Mouse (Mus musculus) kidney, adult 18-20 months (tissue): ENCODE data around the gene Ggta1.

Source experiments
- DNase-seq: peaks from one replicate; pipeline ENCODE4 v3.0.0; 2021

Ggta1 gene

DNA sequence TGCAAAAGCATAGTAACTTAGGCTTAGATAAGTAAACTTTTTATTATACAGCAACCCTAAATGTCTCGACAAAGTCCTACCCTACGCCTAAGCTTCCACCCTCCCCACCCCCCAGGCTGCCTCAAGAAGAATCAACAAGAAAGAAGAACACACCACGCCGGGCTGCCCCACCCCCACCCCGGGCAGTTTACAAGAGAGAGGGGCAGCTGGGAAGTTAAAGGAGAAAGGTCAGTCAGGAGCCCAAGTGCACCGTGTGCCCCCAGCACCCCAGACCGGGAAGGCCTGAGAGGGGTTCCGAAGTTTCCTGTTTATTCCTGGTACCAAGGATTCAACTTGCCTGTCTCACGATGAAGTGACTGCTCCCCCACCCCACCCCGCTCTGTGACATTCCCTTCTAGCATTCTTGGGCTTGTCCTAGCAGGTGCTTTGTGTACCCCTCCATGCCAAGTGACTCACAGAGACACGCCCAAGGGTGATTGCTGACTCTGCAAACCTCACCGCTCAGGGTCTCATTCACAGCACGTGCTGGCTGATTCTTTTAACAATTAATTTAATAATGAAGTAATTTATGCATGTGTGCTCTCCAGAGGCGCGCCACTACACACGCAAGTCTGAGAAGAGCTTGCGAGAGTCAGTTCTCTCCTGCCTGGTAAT lies 27.6 kb upstream of the Ggta1 start:
- no peak for DNase-seq

- DNase-seq, result no peak
These were observed 24.7 kb upstream of the Ggta1 start for GRCm38 (mm10) chr2:35487700-35488099.

DNA sequence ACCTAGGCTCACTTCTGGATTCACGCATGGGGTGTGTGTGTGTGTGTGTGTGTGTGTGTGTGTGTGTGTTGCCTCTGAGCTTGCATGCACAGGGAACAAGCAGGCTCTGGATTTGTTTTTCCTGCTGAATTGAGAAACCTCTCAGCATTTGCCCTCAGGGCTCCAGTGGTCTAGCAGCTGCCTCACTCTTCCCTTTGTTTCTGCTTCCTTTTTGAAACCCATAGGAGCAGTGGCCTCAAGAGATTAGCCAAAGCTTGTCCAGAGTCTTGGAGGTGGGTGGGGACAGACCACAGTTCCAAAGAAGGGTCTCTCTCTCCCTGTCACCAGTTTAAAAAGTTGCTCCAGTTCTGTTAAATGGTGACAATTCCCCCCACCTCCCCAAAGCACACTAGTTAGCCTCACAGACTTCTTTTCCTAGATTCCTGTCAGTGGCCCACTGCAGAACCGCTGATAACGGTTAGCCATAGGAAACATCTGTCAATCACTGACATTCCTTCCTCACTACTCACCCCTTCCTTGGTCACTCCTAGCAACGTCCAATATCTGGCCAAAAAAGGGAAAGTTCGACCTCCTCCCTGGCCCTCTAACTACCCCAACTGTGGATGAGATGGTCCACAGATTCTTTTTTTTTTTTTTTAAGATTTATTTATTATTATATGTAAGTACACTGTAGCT lies 24.1 kb upstream of the Ggta1 start:
- no peak for DNase-seq

DNA sequence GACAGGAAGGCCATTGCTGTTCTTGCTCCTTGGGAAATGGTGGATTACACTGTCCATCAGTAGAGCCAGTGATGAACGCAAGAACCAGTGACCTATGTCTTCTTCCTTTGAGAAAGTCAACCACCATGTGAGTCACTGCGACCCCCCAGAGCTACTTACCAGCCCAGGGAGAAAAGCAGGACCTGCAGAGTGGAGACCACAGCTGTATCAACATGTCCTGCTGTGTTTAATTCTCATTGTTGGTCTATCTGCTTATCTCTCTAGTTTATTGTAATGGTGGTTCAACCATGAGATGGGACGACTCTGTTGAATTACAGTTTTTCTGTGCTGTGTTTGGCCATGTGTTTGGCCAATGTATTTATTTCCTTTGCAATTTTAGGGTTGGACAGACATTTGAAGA lies 21.1 kb upstream of the Ggta1 start:
- no peak for DNase-seq

GRCm38 (mm10) chr2:35483402-35483801 lies 20.4 kb upstream of the Ggta1 start:
- no peak for DNase-seq

GRCm38 (mm10) chr2:35481322-35481990 lies 18.4 kb upstream of the Ggta1 start:
- DNase-seq, result no peak

DNA sequence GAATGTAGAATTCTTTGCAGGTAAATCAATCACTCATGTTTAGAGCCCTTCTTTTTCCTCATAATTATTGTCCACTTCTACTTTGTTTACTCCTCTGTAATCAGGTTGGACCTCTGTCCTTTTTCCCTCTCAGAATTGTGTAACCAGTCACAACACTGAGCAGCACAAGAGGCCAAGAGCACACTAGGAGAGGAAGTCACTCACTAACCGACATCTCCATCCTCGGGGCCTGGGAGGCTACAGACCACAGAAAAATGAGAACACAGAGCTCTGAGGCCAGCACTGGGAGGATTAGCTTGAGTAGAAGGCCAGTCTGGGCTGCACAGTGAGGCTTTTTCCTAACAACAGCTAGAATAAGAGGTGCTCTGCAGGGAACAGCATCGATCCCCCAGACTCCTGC lies 17.0 kb upstream of the Ggta1 start:
- no peak for DNase-seq

GRCm38 (mm10) chr2:35478812-35479122 lies 15.7 kb upstream of the Ggta1 start:
- DNase-seq, result no peak

- no peak for DNase-seq
These were observed 15.2 kb upstream of the Ggta1 start for GRCm38 (mm10) chr2:35477999-35478811.

- DNase-seq, result no peak
These were observed 14.3 kb upstream of the Ggta1 start for GRCm38 (mm10) chr2:35477321-35477720.

GRCm38 (mm10) chr2:35474916-35475315 lies 11.9 kb upstream of the Ggta1 start:
- DNase-seq, result no peak

- DNase-seq, result no peak
These were observed 6.2 kb upstream of the Ggta1 start for GRCm38 (mm10) chr2:35469266-35469665.

DNA sequence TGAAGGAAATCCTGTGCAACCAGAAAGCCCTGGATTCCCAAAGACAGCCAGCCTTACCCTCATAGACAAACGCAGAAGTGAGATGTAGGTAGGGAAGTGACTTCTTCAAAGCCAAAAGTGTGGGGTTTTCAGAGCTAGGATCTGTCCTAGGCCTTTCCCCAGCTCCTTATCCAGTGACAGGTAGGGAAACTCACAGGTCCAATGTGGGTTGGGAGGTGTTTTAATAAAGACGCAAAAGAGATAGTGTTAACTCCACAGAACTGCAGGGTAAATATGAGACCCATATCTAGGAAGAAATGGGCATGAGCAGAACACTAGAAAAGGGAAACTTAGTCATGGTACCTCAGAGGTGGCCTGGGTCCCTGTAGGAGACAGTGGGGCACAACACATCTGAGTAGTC lies 5.2 kb upstream of the Ggta1 start:
- no peak for DNase-seq

DNA sequence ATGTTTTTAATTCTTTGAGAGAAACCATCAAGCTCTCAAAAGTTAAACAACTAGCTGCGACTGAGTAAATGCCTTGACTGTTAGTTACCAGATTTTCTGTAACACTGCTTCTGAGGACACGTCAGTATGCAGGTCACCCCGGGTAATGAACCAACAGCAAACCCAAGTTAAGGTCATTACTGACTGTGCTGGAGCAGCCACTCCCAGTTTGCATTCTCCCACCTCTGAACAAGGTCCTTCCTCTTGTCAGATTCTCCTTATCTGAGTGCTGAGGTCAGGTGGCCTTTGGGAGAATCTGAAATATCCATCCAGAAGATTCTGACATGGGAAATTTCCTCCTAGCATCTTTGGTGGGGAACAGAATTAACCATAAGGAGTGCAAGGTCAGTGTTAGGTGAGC lies 4.8 kb upstream of the Ggta1 start:
- DNase-seq, result no peak

DNA sequence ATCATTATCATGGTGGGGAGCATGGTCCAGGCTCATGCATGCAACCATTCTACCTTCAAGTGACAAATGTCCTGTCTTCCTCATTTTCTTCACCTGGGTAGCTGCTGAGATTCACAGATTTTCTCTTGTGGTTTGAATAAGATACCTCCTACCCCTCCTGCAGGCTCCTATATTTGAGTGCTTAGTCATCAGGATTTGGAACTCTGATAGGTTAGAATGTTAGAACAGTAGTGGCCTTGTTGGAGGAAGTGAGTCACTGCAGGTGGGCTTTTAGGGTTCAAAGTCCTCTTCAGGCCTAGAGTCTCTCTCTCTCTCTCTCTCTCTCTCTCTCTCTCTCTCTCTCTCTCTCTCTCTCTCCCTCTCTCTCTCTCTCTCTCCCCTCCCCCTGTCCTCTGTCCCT lies 2.6 kb upstream of the Ggta1 start:
- DNase-seq, result no peak

GRCm38 (mm10) chr2:35464548-35464947 lies 1.5 kb upstream of the Ggta1 start:
- DNase-seq, result no peak

DNA sequence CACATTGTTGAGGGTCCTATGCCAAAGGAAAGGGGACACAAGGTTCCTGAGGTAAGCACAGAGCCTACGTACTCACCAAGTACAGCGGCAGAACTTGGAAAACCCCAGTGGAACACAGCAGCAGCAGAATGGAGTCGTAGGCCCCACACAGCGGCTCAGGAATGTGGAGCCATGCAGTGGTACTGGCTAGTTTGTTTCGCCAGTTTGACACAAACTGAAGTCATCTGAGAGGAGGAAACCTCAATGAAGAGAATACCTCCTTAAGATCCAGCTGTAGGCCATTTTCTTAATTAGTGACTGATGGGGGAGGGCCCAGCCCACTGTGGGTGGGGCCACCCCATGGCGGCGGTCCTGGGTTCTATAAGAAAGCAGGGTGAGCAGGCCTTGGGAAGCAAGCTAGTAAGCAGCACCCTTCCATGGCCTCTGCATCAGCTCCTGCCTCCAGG lies 1.1 kb upstream of the Ggta1 start:
- DNase-seq, result no peak

- DNase-seq, result no peak
These were observed 499 bp upstream of the Ggta1 start for GRCm38 (mm10) chr2:35463372-35464088.

DNA sequence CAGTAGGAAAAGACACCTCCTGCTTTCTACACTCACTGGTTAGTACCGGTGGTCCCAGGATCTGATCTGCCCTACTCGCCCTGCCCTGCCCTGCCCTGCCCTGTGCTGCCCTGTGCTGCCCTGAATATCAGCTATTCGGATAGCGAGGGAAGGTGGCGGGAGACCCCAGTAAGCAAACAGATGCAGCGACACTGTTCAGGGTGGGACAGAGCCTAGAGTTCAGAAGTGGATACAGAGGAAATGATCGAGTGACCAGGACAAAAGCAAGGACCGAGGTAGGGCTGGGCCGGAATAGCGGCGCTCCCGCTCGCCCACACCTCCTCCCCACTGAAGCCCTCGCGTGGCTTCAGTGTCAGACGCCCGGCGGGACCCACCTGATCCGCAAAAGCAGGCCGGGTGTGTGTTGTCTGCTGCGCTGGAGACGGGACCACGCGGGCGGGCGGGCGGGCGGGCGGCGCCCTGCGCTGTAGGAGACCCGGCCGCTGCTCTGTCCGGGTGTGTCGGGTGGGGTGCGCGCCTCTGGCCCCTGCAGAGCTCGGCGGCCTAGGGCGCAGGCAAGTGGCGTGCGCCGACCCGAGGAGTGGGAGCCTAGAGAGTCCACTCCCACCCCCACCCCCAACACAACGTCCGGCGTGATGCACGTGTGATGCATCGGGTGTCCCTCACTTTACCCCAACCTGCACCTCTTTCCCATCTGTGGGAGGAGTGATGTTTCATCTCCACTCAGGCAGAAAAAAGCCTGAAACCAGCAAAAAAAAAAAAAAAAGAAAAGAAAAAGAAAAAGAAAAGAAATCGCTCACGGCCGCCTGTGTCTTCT lies 852 bp downstream of the Ggta1 start:
- DNase-seq, result peak; percentile 28

GRCm38 (mm10) chr2:35461131-35461947 lies 1.7 kb downstream of the Ggta1 start:
- DNase-seq, result no peak

DNA sequence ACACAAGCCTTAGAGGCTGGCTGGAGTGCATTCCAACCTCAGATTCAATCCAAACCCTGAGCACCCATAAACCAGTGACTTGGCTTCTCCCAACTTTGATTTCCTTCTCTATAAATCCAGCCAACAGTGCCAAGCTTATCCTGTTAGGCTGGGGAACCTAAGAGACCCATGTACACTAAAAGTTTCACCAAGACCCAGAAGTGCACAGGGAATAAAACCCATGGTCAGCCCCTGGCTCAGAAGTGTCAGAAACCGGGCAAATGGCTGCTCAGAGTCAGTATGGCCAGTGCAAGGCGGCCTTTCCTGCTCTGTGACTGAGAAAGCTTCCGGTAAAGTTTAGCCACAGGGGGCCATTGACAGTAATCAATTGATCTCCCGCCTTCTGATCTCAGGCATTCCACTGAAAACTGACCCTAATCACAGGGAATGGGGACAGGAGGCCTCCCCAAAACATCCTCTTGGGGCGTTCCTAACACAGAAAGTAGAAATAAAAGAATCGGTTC lies 2.6 kb downstream of the Ggta1 start:
- no peak for DNase-seq
